Mouse (Mus musculus): ENCODE measurements at regions not wholly inside any gene's neighbourhood (a gene's known extent, or its start where the extent isn't known, plus 50 kb on each side); places are given as distances from the start of the nearest gene placed in this dataset.
A peak's percentile ranks its signal among the peaks of the same experiment; 100 is the strongest.
"Not testable (repeated sequence)": the region's sequence is repeated elsewhere in the genome, so short reads cannot be mapped to it uniquely, and the experiment has no call there.

DNA sequence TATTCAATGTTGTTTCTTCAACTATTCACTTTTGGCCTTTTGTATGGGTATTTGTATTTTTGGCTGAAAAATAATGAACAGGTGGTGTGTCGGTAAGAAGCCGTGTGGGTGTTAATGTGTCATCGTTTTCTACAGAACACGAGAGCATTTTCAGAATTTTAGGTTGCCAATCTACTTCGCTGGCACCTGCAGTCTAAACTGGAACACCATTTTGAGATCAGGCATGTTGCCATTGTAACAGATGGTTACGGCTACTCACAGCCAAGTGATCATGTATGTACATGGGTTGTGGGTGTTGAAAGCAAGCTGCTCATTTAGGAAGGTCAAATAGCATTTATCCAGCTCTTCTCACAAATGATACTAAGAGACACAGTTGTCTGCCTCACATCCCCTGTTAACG is 167.2 kb upstream of the Gm21833 start:
- peak in 1 of 2 experiments; percentile 5 for DNase-seq (ENCODE audit: low spot score in 2 of 2)

DNA sequence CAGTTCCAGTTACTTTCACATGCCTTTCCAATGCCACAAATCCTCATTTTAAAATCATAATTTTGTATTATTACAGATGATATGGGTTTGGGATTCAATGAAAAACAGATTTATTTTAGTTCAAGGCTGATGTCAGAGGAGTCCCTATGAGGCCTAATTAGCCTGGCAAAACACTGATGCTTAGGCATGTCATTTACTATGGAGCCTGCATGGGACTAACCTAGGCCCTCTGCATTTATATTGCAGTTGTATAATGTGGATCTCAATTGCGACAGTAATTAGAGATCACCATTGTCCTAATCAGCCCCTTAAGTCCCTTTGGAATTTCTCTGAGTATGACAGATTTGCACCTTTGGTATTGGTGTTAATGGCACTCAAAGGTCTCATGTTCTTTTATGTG is 153.3 kb upstream of the Gm21833 start:
- no peak for DNase-seq (ENCODE audit: low spot score in 2 of 2)

DNA sequence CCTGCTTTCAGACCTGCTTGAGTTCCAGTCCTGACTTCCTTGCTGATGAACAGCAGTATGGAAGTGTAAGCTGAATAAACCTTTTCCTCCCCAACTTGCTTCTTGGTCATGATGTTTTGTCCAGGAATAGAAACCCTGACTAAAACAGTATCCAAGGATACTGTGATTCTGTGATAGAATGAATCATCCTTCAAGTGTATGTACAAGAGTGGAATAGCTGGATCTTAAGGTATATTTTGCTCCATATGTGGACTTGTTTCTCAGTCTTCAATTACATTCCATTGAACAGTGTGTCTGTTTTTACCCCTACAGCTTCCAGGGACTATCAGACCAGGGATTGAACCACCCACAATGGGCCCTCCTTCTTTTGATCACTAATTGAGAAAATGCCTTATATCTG is 145.1 kb upstream of the Gm21833 start:
- not testable (repeated sequence) for DNase-seq (ENCODE audit: low spot score in 2 of 2)

DNA sequence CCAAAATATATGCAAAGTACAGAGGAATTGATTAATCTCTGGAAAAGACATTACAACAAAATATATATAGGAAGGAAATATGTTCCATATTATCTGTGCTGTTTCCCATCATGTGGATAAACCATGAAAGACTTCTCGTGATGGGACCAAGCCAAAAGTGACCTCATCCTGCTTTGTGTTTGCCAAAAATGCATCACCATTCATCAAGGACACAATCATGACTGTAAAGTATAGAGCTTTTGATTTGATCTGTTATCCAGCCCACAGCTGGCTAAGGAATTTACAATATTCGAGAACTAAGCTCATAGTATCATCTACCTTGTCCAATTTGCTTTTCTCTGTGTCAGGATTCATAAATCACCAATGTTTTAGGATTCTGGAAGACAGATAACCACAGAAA is 127.3 kb upstream of the Gm21833 start:
- DNase-seq (ENCODE audit: low spot score in 2 of 2): no peak

DNA sequence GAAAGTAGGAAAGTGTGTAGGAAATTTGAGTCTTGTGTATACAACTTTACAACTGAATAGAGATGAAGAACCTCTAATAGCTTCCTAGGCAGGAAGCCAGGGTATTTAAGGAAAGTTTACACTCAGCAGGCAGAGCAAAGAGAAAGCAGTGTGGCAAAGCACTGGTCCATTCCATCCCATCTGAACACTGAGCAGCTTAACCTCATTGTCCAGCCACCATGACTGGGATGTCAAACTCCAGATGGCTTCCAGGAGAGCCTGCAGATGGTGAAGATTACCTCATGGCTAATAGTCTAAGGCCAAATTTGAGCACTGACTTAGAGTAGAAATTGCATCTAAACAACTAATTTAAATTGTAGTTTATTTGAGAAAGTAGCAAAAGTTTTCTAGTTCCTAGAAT is 117.0 kb upstream of the Gm21833 start:
- DNase-seq (ENCODE audit: low spot score in 2 of 2): no peak

DNA sequence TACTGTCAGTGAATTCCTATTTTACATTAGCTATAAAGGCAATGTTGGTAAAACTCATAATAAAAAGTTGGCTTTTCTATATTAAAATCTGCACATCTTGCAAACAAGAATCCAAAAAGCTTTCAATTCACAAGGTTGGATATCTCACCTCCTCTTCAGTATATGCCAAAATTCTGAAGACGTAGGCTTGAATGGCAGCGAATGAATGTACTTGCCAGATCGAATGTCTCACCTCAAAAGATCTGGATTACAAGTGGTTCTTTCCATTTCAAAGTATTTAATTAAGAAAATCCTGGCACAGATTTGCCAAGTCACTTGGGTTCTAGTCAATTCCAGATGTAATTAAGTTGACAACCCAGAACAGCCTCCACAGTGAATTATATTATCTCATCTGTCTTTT is 94.1 kb upstream of the Gm21833 start:
- no peak for DNase-seq (ENCODE audit: low spot score in 2 of 2)

DNA sequence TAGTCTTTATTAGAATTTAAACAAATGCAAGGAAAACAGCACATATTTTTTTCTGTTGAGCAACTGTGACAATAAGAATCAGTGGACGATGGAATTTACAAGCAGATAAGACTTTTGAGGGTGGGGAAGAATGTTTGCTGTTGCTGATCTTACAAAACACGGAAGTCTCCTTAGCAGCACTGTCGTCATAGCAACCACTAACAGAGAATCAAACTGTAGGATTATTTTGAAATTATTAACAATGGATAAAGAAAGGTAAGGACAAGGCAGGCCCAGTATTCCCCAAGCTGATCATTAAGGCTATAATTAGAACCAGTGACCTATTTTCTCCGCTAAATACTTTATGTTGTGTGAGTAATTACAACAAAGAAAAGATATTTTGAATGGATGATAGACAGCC is 69.7 kb upstream of the Gm21833 start:
- DNase-seq (ENCODE audit: low spot score in 2 of 2): no peak

Measured in frontal cortex, postnatal 25 days (tissue).